20 mouse cellular contexts compared by ENCODE assay signal in the genomic region with DNA sequence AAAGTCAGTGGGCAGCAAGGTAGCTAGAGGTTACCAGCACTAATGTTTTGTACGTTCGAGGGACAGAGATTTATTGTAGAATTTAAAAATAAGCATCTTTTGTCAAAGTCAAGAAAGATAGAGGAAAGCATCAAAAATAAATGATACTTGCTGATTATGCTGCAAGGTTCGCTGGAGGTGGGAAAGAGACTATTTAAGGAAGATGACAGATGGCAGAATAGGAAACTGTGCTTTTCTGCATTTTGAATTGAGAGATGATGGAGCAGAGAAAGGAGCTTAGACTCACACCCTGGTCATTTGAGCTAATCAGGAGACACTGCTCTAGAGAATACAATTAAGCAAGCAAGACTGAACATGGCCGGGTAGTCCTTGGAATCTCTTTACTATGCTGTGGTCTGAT.
"Had no signal": no experiment of that assay in that cellular context is flagged by ENCODE, and none has a peak within 500 bp of the region (broad histone marks: within the 10 kb centered on the region; RNA-seq: fewer than 3 reads in every experiment).

No protein-coding gene starts in this region.

- DNase-seq: cerebellum, adult 9-10 months; cerebellum, adult 9-11 months; cerebellum, postnatal 10 days; cerebellum, postnatal 14 days; cerebellum, postnatal 25 days; cerebellum, postnatal 36 days; embryo, embryonic 11 days; forebrain, postnatal 0 days; gastrocnemius, adult 2 months; gastrocnemius, postnatal 10 days; gastrocnemius, postnatal 14 days; gastrocnemius, postnatal 25 days; gastrocnemius, postnatal 36 days; heart, adult 11 months; heart, adult 18-20 months; heart, adult 2 months had no signal

- ATAC-seq: forebrain, embryonic 13.5 days; forebrain, embryonic 14.5 days; forebrain, embryonic 15.5 days; forebrain, embryonic 16.5 days; forebrain, postnatal 0 days had no signal
